Mouse (Mus musculus) naive thymus-derived CD4-positive, alpha-beta T cell, adult 2 months (primary cell): ENCODE measurements at regions not wholly inside any gene's neighbourhood (a gene's known extent, or its start where the extent isn't known, plus 50 kb on each side); places are given as distances from the start of the nearest gene placed in this dataset.

ENCODE experiments used
- DNase-seq: peaks from one replicate; pipeline ENCODE4 v3.0.0-alpha.2; 2011; ENCODE audit warnings: low read depth

DNA sequence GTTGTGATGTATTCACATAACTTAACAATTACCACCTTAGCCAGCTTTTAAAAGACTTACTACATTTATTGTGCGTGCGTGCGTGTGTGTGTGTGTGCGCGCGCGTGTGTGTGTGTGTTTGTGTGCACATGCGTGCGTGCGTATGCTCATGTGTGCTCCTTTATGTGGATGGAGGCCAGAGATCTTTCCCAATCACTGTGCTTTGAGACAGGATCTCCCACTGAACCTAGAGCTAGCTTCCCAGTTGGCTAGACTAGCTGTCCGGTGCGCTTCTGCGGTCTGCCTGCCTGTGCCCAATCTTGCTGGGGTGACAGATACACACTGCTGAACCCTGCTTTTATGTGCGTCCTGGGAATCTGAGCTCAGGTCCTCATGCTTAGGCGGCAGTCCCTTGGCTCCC is 50.1 kb upstream of the Arhgap29 start:
- no peak for DNase-seq

DNA sequence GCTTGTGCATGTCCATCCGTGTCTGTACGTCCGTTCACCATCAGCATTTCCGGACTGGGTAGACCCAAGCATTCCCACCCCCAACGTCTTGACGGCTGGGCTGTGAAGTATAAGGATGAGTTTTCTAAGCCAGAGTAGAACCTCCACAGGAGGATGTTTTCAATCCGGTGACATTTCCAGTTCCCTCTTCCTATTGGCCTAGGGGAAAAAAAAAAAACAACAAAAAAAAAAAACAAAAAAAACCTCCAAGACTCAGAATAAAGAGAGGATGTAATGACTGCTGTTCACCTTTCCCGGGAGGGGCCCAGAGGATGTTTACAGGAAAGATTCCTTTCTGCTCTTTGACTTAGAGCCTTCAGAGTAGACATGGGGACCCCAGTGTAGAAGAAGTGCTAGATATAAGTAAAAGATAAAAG is 51.9 kb upstream of the Arhgap29 start:
- no peak for DNase-seq

DNA sequence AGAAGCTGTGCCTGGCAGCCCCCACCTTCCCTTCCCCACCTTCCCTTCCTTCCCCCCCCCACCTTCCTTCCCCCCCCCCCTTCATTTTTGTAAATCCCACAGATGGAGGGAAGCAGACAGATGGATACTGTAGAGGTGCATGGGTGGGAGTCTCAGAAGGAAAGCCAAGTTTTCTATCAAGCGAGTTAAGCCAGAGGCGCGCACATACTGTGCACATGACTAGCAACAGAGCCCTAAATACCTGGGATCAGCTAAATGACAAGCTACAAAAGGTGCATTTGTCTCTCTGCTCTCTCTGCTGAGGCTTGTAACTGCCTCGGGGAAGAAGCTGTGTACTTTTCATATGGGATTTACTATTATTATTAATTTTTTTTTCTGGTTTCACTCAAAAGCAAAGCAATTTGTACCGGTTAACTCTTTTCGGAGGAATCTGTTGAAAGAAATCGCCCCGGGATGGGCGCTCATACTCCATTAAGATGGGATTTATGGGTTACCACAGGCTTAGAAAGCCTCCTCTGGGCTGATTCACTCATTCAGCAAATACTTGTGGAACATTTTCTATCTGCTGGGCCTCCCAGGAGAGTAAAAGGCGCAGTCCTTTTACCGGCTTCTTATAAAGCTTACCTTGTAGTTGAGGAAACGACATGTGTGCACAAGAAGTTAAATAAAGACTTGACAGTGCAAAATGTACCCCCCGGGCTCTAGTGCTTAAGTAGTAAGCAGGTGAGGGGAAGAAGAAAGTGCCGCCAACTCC is 54.3 kb upstream of the Arhgap29 start:
- no peak for DNase-seq

DNA sequence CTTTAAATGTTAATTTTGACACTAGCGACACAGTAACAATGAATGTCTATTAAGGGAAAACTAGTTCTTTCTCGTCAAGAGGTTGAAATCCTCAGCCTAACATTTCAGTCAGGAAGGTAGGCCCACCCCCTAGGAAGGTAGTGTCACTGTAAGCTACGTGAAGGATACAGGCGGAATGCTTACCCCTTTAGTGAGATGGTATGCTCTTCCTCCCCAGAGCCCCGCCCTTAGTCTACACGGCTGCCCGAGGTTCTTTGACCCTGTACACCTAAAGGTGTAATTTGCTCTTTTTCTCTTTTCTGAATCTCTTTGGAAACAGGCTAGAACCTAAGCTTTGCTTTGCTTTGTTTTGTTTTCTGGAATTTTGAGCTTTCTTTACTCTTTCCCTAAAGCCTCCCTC is 58.7 kb upstream of the Arhgap29 start:
- DNase-seq = no peak

DNA sequence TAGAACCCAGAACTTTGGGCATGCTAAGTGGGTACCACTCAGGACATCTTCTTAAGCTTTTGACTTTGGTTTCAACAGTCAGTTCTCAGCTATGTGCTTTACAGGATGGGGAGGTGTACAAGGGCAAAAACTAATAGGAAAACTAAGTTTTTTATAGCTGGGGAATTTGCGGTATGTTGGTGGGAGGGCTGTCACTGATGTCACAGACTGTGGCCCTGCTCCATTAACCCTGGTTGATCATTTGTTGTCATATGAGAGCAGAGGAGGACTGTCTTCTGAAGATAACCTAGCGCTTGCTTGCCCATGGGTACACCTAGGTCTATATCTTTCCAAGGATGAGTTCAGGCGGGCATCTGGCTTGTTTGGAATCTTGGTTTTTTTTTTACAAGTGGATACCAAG is 59.7 kb upstream of the Arhgap29 start:
- no peak for DNase-seq

DNA sequence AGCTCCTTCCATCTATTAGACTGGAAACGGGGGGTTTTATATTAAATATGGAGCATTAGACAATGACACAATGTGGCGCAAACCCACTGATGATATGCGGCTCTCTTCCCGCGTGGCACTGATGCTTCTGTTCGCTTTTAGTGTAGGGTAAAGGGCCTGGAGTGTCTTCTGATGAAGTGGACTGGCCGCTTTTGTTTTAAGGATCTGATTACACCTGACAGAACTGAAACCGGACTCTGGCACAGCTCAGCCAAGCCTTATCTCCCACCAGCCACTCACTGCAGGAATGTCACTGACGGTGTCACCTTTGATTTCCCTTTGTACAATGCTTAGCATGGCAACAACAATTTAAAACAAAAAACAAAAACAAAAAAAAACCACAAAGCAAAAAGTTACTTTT is 61.0 kb upstream of the Arhgap29 start:
- DNase-seq = no peak

DNA sequence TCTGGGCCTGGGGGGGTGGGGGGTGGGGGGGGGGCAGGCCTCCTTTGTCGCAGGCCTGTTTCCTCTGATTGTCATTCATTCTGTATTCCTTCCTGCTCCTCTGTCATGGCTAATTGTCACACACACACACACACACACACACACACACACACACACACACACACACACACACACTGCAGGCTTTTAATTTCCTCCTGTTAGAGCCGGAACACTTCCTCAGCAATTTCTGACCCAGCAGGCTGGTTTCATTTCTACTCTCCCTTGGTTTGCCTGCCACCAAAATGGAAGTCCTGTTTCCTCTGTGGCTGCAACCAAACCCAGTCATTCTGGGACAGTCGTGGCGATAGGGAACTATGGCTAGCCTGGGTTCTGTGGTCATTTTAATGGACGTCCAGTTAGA is 61.8 kb upstream of the Arhgap29 start:
- no peak for DNase-seq

DNA sequence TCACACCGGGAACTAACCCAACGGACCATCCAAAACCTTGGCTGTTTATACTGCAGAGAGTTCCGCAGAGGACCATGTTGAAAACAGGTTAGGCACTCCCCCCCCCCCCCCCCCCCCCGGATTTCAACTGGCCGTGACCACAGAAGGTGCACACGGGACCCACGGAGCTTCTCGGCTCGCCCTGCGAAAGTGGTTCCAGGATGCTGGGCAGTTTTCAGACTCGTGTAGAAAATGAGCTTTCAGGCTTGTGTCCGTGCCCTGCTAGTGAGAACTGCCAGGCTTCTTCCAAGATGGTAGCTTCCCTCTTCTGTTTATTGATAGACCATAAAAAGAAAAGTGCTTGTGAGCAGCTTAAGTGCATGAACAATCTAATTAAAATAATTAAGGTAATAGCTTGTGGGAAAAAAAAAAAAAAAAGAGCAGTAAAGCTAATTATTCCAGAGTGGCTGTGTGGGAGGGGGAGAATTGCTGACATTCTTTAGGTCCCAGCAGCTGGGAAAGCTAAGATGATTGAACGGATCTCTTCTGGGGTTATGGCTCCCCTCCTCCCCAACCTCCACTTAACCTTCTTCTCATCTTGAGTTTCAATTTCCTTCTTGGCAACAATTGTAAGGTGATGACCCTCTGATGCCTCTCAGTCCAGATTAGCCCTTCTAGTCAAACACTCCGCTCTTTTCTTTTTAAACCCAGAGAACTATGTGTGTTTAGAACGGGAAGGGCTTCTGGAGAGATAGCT is 65.3 kb upstream of the Arhgap29 start:
- no peak for DNase-seq

DNA sequence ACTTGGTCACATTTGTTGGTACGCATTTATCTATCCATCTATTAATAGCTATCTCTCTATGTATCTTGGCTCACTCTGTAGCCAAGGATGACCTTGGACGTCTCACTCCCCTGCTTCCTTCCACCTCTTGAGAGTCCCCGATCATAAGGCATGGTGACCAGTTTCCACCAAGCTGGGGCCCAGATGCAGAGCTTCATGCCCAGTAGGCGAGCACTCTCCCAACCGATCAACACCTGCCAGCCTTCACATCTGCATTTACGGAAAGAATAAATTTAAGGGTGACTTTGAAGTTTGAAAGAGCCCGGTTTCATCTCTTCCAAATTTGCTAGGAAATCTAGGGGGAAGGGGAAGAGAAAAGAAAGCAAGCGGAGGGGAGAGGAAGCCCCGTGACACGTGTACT is 66.0 kb upstream of the Arhgap29 start:
- no peak for DNase-seq

DNA sequence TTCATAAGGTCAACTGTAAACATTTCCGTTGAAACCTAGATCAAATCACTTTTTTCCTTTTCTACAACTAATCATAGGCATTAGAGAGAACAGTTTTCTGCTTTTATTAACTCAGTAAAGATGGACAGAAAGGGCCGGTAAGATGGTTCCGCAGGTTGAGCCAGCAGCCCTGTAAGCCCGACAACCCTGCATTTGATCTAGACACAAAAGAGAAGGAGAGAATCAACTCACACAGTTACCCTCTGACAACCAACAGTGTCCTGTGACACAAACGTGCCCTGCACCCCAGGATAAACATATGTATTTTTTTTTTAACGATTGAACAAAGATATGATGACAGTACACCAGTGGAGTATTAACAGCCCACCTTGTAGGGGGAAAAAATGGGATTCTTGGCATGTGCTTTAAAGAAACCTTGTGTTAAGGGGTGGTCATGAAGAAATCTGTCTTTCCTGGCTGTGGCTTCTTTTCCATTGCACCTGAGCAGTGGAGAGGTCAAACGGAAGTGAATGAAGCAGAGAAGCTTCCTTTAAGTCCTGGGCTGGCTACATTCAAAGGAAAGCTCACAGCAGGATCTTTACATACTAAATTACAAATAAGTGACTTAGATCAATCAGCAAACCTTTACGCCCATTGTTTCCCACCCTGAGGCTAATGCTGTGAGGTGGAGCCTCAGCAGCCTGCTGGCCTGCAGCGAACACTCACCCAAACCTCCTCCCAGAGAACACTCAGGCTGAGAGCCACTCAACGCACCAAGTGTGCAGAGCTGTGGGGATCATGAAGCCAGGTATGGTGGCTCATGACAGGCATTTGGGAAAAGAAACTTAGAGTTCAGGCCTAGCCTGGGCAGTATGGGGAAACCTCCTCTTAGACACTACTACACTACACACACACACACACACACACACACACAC is 66.8 kb upstream of the Arhgap29 start:
- DNase-seq = peak; percentile 13

DNA sequence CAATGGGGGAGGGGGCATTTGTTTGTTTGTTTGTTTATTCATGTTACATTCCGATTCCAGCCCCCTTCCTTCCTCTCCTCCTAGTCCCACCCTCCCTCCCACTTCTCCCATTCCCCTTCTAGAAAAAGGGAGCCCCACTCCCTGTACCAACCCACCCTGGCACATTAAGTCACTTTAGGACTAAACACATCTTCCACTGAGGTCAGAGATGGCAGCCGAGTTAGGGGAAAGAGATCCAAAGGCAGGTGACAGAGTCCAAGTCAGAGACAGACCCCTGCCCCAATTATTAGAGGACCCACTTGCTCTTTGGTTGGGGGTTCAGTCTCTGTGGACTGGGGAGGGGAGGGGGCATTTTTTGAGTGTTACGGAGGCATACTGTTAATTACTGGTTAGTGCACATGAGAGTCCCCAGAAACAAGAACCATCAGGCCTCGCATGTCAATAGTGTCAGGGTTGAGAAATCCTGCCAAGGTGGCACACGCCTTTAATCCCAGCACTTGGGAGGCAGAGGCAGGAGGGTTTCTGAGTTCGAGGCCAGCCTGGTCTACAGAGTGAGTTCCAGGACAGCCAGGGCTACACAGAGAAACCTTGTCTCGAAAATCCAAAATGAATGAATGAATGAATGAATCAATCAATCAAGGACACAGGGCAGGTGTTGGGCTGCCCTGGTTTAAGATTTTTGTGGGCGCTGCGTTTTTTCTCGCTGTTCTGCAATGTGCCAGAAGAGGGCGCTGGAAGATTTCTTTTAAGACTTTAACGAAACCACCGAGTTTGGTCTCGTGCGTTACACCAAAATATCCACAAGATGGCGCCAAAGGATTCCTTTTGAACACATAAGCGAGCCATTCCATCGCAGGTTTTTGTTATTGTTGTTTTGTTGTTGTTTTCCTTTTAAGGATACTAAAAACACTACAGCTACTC is 67.8 kb upstream of the Arhgap29 start:
- peak; percentile 94 for DNase-seq

DNA sequence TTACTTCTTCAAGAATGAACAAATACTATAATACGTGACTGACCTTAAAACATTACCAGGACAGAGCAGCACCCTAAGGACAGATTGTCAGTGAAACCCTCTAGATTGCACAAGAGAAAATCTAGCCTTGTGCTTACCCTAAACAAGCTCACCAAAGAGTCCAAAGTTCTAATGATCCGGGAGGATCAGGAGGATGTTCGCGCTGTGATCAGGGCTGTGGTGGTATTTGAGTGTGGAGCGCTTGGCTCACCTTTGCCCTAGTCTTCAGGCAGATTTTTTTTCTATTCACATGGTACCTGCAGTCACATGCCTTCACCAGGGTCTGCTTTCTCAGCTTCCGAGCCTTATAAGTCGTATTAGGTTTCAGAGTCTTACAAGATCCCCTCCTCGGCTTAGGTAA is 65.3 kb upstream of the Abcd3 start:
- no peak for DNase-seq

DNA sequence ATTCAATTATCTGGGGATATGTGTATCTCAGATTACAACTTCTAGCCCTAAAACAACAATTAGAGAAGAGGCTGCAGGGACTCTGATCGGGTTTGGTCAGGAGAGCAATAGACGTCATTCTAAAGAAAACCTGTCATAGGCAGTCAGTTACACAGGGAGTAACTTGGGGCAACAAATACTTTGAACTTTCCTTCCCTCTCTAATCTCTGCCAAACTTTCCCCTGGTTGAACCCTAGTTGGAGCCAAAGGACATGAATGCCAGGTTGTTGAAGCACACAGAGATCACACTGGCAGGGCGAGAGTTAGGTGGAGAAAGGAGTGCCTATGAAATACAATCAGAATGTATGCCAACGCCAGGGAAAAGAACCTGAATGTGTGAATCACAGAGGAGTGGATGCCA is 60.0 kb upstream of the Abcd3 start:
- DNase-seq = no peak

DNA sequence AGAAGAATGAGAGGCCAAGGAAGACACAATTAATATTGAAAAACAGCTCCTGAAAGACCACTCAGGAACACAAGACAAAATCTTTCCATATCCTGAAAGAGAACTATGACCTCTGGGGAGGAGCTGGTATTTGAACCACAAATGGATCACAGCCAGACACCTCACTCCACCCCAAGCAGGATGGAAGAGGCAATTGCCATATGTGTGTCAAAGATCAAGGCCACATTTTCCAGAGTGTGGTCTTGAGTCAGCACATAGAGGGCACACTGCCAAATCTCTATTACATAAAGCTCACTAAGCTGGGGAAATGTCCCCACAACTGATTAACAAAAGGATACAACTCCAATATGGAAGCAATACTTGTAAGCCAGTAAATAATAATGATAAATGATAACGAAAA is 59.5 kb upstream of the Abcd3 start:
- DNase-seq = no peak

DNA sequence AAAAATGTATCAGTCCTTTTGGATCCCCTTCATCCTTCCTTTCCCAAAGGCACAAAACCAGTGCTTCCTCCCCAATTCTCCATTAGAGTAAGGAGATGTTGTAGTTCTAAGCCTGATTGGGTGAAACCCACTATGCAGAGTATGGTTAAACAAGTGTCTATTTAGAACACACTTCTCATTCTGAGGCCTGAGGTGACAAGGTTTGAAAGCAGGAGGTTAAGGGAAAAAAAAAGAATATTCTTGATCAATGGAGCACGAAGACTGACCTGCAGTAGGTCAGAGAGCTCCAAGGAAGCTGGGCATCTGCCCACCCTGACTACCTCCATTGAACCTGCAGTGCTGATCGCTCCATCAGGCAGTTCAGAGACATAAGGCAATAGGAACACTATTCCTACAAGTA is 58.5 kb upstream of the Abcd3 start:
- DNase-seq = no peak

DNA sequence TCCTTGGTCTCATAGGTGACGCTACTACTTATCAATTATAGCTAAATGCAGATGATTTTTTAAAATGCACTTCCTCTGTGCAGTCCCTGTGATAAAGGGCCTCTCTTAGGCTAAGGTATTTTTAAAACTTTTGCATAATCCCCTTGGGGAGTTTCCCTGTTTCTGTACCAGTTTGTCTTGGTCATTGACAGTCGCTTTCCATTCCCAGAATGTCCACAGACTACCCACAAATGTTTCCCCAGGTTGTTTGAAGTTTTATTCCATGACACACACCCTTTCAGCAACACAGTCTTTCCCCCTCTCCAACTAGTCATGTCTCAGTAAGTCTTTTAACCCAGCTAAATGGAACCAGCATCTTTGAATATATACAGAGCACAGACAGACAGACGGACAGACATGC is 57.6 kb upstream of the Abcd3 start:
- DNase-seq = no peak

DNA sequence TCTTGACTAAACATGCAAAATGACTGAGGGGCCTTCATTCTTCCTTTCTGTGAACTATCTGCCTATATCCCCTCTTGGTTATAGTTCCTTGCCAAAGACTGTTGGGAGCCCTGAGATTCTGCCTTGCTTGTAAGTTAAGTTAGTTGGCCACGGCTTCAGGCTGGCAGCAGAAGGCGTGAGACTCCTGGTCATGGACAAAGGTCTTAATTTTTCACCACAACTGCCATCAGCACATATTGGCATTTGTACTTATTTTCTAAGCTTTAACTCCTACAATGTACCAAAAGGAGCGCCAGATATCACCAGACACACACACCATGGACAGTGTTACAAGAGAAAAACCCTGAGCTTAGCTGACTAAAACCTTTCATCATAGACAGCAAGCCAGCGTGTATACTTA is 56.7 kb upstream of the Abcd3 start:
- DNase-seq = no peak

DNA sequence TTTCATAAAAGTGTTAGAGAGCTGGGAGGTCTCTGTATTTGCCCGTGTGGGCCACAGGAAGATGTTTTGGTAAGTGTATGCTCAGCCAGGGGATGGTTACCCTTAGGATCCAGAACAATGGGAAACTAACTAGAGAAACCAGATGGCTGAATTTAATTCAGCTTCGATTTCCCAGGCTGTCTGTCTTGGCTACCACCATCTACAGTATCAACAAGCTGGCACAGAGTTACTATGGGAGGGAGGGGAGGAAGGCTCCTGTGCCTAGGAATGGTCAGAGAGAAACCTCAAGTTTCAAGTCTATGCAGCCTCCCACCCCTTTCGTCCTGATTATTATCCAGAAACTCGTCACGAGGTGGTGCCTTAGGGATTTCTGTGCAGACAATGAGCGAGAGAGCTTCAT is 55.6 kb upstream of the Abcd3 start:
- no peak for DNase-seq

DNA sequence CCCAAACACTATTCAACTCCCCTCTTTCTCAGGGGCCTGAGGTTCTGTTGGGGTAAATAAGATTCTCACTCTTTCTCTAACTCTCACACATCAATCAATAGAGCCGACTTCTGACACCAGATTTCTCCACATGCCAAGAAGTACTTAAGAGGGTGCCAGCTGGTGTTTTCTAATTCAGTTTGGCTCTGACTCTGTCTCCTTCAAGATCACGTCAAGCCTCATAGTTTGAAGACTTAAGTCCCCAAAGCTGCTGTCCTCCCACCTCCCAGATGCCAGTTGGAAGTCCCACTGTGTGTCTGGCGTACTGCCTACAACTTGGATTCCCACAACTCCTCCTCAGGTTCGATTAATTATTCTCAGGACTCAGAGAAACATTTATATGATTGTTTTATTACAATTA is 54.6 kb upstream of the Abcd3 start:
- no peak for DNase-seq

DNA sequence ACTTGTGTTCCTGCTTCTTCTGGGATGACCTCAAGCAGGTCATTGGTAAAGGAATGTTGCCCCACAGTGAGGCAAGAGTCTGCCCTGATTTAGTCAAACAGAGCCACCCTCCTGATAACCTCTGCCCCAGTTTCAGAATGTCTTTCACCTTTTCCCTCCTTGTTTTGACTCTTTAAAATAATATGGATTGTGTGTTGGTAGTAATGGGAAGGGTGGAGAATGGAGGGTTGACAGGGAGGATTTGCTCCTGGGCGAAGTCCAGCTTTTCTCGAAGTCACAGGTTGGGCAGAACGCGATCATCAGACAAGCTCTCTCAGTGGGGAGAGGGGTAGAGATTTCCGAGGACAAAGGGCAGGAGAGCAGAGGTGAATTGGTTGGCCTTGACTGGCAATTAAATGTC is 52.2 kb upstream of the Abcd3 start:
- DNase-seq = no peak

DNA sequence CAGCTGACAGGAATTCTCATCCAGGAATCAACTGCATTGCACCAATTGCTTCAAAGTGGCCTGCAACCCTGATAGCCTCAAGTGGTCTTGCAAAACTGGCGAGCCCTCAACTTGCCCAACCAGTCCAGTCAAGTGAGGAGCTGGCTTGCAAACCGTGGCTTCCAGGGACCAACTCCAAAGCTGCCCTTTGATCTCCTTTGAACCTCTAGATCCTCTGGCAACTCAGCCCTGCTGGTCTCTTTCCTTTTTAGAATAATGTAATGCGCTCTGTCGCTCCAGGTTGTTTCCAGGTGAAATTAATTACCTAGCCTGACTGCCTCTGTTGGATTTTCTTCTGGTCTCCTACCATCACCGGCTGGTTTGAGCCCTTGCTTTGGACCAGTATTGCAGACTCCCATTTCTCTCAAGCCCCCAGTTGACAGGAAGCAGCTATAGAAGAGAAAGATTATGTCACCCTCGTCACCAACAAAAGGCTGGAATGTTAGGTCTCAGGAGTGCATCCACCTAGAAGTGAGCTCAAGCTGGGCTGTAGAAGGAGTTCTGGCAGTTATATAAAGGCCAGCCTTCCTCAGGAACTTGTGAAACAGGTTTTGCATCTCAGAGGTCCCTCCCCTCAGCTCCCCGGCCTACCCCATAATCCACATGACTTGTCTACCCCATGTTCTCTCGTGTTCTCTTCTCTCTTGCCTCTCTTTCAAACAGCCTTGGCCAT is 49.8 kb upstream of the Abcd3 start:
- DNase-seq = no peak
